Mouse (Mus musculus) brain, embryonic 14.5 days (tissue): ENCODE measurements at regions not wholly inside any gene's neighbourhood (a gene's known extent, or its start where the extent isn't known, plus 50 kb on each side); places are given as distances from the start of the nearest gene placed in this dataset.
A peak's percentile ranks its signal among the peaks of the same experiment; 100 is the strongest.
"Not testable (repeated sequence)": the region's sequence is repeated elsewhere in the genome, so short reads cannot be mapped to it uniquely, and the experiment has no call there.

Experiments
- DNase-seq: peaks from one replicate; pipeline ENCODE4 v3.0.0-alpha.2; 2011; ENCODE audit warnings: low read depth
- CTCF ChIP-seq: fragments of 200-500 bp; IDR thresholded peaks from 2 replicates; pipeline ENCODE4 v1.5.1; 2012; ENCODE audit warnings: inconsistent platforms, mild to moderate bottlenecking, moderate library complexity, borderline replicate concordance; ENCODE audit not compliant: insufficient read depth, insufficient read length; ENCODE audit errors: extremely low read depth
- POLR2A ChIP-seq: fragments of 200-500 bp; IDR thresholded peaks from 2 replicates; pipeline ENCODE4 v1.6.1; 2012; ENCODE audit warnings: mild to moderate bottlenecking, inconsistent platforms, borderline replicate concordance; ENCODE audit not compliant: poor library complexity, insufficient read depth, insufficient read length, severe bottlenecking; ENCODE audit errors: extremely low read depth

DNA sequence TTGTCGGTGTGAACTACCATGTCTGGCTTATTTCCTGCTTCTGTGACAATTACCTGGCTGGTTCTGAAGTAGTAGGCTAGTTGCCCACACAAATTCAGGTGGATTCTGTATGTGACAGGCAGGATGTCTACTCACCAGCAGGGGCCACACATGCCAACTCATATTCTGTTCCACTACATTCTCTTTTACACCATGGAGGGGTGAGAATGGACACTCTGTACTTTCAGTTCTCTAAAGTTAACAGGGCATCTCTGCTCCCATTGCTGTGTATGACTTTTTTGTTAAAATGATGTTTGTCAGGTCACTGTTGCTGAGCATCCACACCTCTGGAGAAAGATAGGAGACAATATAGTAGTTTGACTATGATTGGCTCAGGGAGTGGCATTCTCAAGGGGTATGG, 232.3 kb upstream of the Thrb start:
- TF ChIP-seq POLR2A, result no peak
- TF ChIP-seq CTCF, result no peak
- DNase-seq, result no peak

DNA sequence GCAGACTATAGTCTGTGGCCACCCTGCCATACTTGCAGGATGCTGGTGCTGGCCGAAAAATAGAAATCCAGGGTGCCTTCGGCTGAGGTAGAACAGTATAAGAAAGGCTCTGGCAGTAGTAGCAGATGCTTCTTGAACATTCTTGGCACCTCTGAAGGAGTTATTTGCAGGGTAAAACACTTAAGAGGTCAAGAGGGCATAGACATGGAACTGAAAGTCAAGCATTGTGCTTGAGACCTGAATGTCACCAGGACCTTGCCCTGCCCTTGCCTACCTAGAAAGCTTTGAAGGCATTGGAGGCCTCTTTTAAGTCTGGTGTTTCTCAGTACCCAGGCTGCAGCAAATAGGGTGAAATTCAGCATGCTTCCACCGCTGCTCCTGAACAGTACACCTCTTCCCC, 230.9 kb upstream of the Thrb start:
- TF ChIP-seq CTCF (no peak), POLR2A (no peak)
- DNase-seq, result no peak

DNA sequence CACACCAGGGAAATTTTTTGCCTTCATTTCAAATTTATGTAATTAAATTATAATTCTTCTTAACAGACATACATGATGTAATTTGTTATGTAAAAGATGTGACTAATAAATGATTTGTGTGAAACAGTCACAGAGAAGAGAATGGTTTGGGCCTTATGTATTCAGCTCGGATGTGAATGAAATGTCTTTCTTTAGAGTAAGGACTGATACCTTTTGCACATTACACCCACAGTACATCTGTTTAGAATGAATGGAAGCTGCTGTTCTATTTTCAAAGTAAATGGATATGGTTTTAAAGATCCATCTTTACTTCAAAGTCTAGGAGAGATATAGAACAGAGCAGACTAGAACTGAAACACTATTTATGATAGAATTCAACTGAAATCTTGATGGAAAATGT, 226.7 kb upstream of the Thrb start:
- no peak for DNase-seq
- TF ChIP-seq CTCF (no peak), POLR2A (no peak)

DNA sequence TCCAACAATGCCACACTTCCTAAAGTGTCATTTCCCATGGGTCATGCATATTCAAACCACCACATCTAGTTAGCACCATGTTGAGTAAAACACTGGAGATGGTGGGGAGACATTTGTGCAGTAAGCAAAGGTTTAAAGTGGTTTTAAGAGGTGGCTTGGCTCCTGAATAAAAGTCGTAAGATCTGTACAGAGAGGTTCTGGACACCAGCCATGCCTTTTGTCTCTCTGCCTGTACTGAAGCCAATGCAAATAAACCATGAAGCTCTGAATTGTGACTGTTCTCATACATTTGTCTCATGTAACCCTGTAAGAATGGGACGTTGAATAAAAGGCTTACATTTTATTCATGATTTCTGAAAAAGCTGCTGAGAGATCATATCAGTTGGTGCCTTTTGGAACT, 202.1 kb upstream of the Thrb start:
- peak; percentile 53 for DNase-seq
- TF ChIP-seq CTCF, result no peak
- TF ChIP-seq POLR2A, result no peak

DNA sequence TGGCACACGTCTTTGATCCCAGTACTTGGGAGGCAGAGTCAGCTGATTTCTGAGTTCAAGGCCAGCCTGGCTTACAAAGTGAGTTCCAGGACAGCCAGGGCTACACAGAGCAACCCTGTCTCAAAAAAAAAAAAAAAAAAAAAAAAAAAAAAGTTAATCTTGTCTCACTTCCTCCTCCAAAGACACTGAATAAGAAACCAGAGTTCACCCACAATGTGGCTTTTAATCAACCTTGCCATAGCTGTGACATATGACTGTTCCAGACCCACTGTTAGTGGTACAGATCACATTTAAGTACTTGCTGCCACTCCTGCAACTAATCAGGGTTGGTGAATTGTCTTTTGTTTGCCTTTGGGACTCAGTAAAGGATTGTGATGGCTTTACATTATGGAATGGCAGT, 181.1 kb upstream of the Thrb start:
- TF ChIP-seq CTCF (no peak), POLR2A (no peak)
- DNase-seq, result no peak

DNA sequence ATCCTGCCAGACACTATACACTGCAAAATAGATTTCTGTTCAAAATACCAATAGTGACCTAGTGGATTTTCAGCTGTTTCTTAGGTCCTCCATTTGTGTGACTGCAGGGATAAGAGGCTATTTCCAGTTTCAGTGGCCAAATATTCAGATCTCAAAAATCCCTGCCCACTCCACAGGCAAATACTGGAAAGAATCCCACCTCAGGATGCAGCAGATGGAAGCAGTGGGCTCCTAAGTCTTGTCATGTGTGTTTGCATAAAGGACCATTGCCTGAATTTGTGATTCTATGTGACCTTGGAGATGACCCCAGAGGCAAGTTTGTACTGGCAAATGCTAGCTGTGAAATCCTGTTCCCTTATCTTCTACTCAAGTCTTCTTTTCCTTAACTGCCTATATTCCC, 175.2 kb upstream of the Thrb start:
- TF ChIP-seq POLR2A (no peak), CTCF (no peak)
- DNase-seq, result no peak

DNA sequence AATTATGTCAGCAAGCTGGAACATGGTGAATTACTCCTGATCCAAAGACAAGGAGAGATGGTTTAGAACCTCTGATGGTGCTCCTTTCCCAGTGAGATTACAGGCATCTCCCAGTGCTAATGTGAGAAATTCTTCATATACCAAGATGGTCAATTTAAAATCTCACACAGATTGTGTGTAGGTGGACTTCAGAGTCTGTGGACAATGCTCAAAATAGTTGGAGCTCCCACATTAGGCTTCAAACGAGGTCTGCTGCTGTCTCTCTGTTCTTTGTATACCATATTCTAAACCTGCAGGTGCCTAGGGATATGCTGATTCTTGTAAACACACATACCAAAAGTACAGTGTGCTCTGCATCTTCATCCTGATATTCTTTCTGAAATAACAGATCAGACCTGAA, 146.3 kb upstream of the Thrb start:
- no peak for TF ChIP-seq POLR2A
- TF ChIP-seq CTCF, result no peak
- no peak for DNase-seq

DNA sequence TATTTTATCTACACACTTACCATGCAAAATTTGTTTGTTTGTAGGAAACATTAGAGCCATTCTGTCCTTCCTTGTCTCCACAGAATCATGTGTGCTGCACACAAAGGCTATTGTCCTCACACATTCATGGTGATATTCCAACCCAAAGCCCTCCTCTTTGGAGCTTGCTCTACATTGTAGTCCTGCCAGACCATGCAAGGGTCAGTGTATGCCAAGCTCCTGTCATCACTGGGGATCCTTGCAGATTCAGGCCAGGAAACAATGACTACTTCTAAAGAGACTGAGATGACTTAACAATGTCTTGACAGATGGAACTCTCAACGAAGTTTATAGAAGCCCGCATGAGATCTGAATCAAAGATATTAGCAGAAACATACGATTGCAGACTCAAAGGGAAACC, 137.4 kb upstream of the Thrb start:
- no peak for DNase-seq
- TF ChIP-seq CTCF, result no peak
- TF ChIP-seq POLR2A, result no peak

DNA sequence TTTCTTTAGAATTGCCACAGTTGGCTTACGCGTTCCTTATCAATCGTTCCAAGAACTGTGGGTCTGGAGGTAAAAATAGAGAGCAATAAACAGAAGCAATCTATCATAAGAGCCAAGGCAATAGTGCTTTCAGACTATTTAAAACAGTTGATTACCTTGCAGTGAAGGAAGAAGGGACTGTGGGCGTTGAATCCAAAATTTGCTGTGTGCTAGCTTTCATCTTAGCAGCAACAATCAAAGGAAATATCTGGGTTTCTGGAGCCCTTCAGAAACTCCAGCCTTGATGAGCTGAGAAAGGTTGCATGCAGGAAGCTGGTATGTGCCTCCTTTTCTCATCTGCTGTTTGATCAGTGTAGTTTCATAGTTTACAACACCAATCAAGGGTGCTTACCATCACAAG, 136.1 kb upstream of the Thrb start:
- DNase-seq, result no peak
- TF ChIP-seq CTCF, result no peak
- no peak for TF ChIP-seq POLR2A

DNA sequence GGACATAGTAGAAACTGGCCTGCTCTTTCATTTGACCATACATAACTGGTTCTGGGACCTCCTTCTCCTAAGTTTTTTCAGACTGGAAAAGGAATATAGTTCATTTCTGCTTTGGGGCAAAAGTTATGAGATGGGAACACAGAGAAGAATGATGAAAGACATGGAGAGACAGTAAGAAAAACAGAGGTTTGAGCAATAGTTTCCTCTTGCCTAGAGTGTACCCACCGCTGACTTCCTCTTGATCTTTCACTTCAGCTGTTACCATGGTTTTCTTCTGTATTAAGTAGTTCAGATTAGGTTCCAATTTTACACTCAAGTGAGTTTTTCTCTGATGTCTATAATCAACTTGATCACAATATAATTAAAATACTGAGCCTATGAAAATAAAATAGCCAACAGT, 120.7 kb upstream of the Thrb start:
- DNase-seq, result no peak

DNA sequence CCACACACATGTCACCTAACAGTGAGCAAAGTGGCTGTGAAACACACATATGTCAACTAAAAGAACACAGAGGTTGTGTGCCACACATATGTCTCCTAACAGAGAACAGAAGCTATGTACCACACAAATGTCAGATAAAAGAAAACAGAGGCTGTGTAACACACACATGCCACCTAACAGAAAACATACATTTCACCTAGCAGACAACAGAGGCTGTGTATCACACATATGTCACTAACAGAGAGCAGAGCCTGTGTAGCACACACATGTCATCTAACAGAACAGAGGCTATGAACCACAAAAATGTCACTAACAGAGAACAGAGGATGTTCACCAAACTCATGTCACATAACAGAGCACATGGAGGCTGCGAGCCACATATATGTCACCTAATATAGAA, 103.6 kb upstream of the Thrb start:
- no peak for TF ChIP-seq CTCF
- no peak for TF ChIP-seq POLR2A
- DNase-seq, result no peak

More for the DNA sequence above, 120.7 kb upstream of the Thrb start:
- TF ChIP-seq POLR2A (no peak), CTCF (no peak)

DNA sequence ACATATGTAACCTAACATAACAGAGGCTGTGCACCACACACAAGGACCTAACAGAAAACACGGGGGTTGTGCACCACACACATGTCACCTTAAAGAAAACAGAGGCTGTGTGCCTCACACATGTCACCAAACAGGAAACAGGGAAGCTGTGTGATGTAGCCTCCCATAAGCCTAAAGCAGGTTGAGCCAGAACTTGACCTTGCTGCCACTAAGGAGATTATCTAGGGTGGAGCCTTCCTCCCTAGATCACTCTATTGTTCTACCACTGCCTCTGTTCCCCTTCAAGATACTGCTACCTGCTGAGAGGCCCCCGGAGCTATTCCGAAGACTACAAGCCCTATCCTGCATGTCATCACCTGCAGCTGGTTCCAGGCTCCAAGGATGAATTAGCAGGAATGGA, 100.1 kb upstream of the Thrb start:
- not testable (repeated sequence) for DNase-seq

DNA sequence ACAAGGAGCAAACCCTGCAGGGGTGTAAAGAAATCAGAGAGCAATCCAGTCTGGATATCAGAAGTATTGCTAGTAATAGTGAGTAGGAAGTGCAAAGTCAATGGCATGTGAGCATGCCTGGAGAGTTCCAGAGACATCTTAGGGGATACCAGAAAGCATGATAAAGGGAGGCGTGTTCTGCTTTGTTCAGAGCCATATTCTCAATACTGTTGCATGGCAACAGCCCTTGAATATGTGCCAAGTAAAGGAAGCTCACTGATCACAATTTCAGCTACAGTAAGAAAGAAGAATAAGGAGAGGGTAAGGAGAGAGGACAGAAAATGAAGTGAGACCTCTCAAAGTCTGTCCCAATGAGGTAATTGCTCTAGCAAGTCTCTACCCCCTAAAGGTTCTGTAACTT, 92.1 kb upstream of the Thrb start:
- peak; percentile 38 for DNase-seq
- TF ChIP-seq CTCF (no peak), POLR2A (no peak)

DNA sequence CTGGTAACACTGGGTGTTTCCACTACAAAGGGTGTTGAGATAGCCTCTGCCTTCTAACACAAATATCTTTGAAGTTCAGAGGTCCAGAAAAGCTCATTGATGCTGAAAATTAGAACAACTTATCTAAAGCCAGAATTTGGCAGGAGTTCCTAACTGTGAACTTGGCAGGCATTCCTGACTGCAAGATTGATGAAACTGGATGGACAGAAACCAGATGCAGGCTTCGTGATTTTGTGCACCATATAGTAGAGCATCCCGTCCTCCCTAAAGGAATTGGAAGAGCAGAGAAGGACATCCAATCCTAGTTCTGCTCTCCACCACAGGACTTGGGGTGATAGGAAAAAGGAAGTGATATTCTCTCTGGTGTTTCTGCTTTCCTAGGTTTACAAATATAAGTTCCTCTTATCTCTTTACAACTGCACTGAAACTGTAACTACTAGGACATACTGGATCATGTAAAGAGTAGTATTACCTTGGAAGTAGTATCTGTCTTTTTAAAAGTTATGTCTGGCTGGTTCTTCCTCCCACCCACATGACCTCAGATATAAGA, 90.9 kb upstream of the Thrb start:
- TF ChIP-seq CTCF, result no peak
- TF ChIP-seq POLR2A, result no peak
- no peak for DNase-seq
